Mouse (Mus musculus): Measurements from ENCODE around the gene Uqcrc2.

Gene Uqcrc2

GRCm38 (mm10) chr7:120690634-120691033 lies 55.7 kb downstream of the Uqcrc2 start:
- no peak for DNase-seq (ENCODE audit: low spot score)

- no peak for DNase-seq (ENCODE audit: low spot score)
Measured at GRCm38 (mm10) chr7:120693831-120694375, 58.9 kb downstream of the Uqcrc2 start.

- DNase-seq (ENCODE audit: low spot score): no peak
Measured at GRCm38 (mm10) chr7:120695196-120695595, 60.2 kb downstream of the Uqcrc2 start.

GRCm38 (mm10) chr7:120695641-120696040 lies 60.7 kb downstream of the Uqcrc2 start:
- no peak for DNase-seq (ENCODE audit: low spot score)

- no peak for DNase-seq (ENCODE audit: low spot score)
Measured at GRCm38 (mm10) chr7:120696331-120696730, 61.4 kb downstream of the Uqcrc2 start.

- no peak for DNase-seq (ENCODE audit: low spot score)
Measured at GRCm38 (mm10) chr7:120699586-120699985, 64.6 kb downstream of the Uqcrc2 start.

- DNase-seq (ENCODE audit: low spot score): no peak
Measured at GRCm38 (mm10) chr7:120703888-120704287, 68.9 kb downstream of the Uqcrc2 start.

Measured in c-Kit-positive CD71-positive TER-119-positive erythroid progenitor cells, embryonic 14.5 days (primary cell).